10 mouse cellular contexts compared by ENCODE assay signal in the genomic region with DNA sequence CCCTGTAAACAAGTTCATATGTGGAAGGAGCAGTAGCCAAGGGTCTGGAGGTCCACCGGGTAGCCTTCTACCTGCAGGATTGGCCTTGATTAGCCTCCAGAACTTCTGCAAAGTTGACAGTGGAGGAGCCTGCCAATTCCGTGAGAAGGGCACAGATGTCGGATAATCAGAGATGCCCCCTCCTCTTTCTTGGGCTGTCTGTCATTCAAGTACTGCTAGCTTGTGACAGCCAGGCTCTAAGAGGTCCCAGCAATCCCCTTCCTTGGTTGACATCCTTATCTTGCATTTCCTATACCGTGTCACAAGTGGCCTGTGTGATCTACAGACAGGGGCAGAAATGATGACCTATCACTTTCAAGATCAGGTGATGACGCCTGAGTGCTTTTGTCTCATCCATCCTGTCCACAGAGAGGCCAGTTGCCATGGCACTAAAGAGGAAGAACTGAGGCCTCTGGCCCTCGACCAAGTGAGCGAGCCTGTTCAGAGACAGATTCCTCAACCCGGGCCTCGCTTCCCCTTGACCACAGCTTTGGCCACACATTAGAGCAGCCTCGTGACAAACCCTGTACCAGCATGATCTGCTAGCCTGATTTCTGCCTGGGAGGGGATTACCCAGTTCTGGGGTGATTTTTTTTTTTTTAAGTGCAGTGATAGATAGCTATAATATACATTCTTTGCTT. TPM values are rescaled to one million over a fixed set of nuclear protein-coding genes. Genes with fewer than 3 reads are reported as not detected.
DNase-seq lines count a peak whose midpoint lies in the region; ATAC-seq and TF ChIP-seq lines count a peak whose summit lies in the region.
"Had no signal": no experiment of that assay in that cellular context is flagged by ENCODE, and none has a peak within 500 bp of the region (broad histone marks: within the 10 kb centered on the region; RNA-seq: fewer than 3 reads in every experiment).

No protein-coding gene starts in this region.

- DNase-seq in cerebellum, adult 9-10 months = peak; percentile 49
- DNase-seq in cerebellum, adult 11-12 months = no peak
- DNase-seq in limb, embryonic 10.5 days (ENCODE audit: low spot score) = no peak
- DNase-seq in G1E (ENCODE audit: low spot score) = no peak
- no peak for DNase-seq in frontal cortex, adult 2 months (ENCODE audit: extremely low spot score in 1 of 2, low spot score in 1 of 2)

- H3K4me2 ChIP-seq in limb, embryonic 13.5 days (replicated peaks) = no peak overlapping the region
- H3K4me2 ChIP-seq: intestine, embryonic 15.5 days; neural tube, embryonic 12.5 days had no signal

- 63% methylated on average over 10 of the region's 10 CpGs for WGBS in limb, embryonic 13.5 days
- WGBS in limb, embryonic 10.5 days = 67% methylated on average over 10 of the region's 10 CpGs

- no peak for TF ChIP-seq CTCF in G1E (IDR thresholded peaks at IDR 0.05; ENCODE audit: low read depth, low read length)

- no peaks in the 10 kb centered on the region for H3K36me3 ChIP-seq in limb, embryonic 13.5 days
- no peaks in the 10 kb centered on the region for H3K36me3 ChIP-seq in limb, embryonic 10.5 days
- no peaks in the 10 kb centered on the region for H3K36me3 ChIP-seq in G1E (replicated peaks)
- H3K36me3 ChIP-seq: intestine, embryonic 15.5 days; neural tube, embryonic 12.5 days had no signal

- ATAC-seq in limb, embryonic 13.5 days (ENCODE audit: low FRiP score, low read depth) = no peak
- ATAC-seq in G1E (ENCODE audit: extremely low read depth, insufficient number of reproducible peaks, low FRiP score, poor library complexity, severe bottlenecking) = 0 out of 2 replicates have a peak, but pooled peaks have one; percentile 9
- peak; percentile 61 for ATAC-seq in inflammation-experienced regulatory T-cells, adult 6 months
- no peak for ATAC-seq in erythroid progenitor cell, adult 5-6 weeks (replicated peaks; ENCODE audit: low FRiP score, poor library complexity, severe bottlenecking)
- ATAC-seq: intestine, embryonic 15.5 days had no signal

- H3K4me1 ChIP-seq in limb, embryonic 13.5 days = peaks cover 16% of the 10 kb centered on the region
- H3K4me1 ChIP-seq in limb, embryonic 10.5 days = peaks cover 24% of the 10 kb centered on the region
- H3K4me1 ChIP-seq in G1E (ENCODE audit: insufficient read depth, low read depth, low read length) = peaks cover 11% of the 10 kb centered on the region

- H3K4me3 ChIP-seq in limb, embryonic 13.5 days = no peak overlapping the region
- H3K4me3 ChIP-seq in limb, embryonic 10.5 days = no peak overlapping the region
- no peak overlapping the region for H3K4me3 ChIP-seq in G1E (ENCODE audit: low read depth, low read length)
- H3K4me3 ChIP-seq: intestine, embryonic 15.5 days; neural tube, embryonic 12.5 days had no signal

- no peaks in the 10 kb centered on the region for H3K9me3 ChIP-seq in limb, embryonic 13.5 days
- H3K9me3 ChIP-seq in limb, embryonic 10.5 days (replicated peaks) = no peaks in the 10 kb centered on the region
- H3K9me3 ChIP-seq in G1E (replicated peaks) = no peaks in the 10 kb centered on the region
- H3K9me3 ChIP-seq: intestine, embryonic 15.5 days; neural tube, embryonic 12.5 days had no signal

- 0 out of 2 replicates have a peak overlapping the region, but pooled peaks have one; percentile 15 for H3K9ac ChIP-seq in limb, embryonic 13.5 days
- H3K9ac ChIP-seq: intestine, embryonic 15.5 days; neural tube, embryonic 12.5 days had no signal

- H3K27ac ChIP-seq in limb, embryonic 13.5 days = no peak overlapping the region
- H3K27ac ChIP-seq in limb, embryonic 10.5 days = no peak overlapping the region
- H3K27ac ChIP-seq: intestine, embryonic 15.5 days; neural tube, embryonic 12.5 days had no signal

- H3K27me3 ChIP-seq in limb, embryonic 13.5 days = no peaks in the 10 kb centered on the region
- H3K27me3 ChIP-seq in limb, embryonic 10.5 days (ENCODE audit: low read depth, poor library complexity, severe bottlenecking) = no peaks in the 10 kb centered on the region
- peaks cover 33% of the 10 kb centered on the region for H3K27me3 ChIP-seq in G1E (ENCODE audit: insufficient read depth, low read length)
- H3K27me3 ChIP-seq: intestine, embryonic 15.5 days; neural tube, embryonic 12.5 days had no signal

RNA-seq across cellular contexts. Expression of gene Lag3, which starts 10.6 kb away (rescaled TPM):
- 1.7 and 3.1 TPM in 2 replicates for polyA plus RNA-seq in limb, embryonic 13.5 days (2015; fragmentation: Nextera tagmentation; extraction: Ambion mirVana)
- 0.88 and 1.6 TPM in 2 replicates for polyA plus RNA-seq in limb, embryonic 10.5 days (2016; fragmentation: Nextera tagmentation; extraction: Ambion mirVana)
- total RNA-seq in G1E (2014; fragmentation: Nextera tagmentation) = 0.68 TPM in 1 of 2 replicates, not detected in the other
- total RNA-seq in G1E (2017) = 0.12 TPM in 1 of 2 replicates, not detected in the other
- polyA plus RNA-seq in G1E (2012) = not detected in 2 replicates
- polyA plus RNA-seq in inflammation-experienced regulatory T-cells, adult 6 months (2017; shearing (Covaris generic)) = 10 to 100 TPM; 30.8 to 40.1 (median 38.3) TPM
- polyA plus RNA-seq in frontal cortex, adult 2 months (2012; rRNA removed) = 5.9 and 6.0 TPM in 2 replicates
- total RNA-seq in erythroid progenitor cell, adult 5-6 weeks (2015; ENCODE audit: low replicate concordance) = 1.8 TPM in 1 of 2 replicates, not detected in the other
- 0.90 TPM in 1 of 2 replicates, not detected in the other for total RNA-seq in erythroid progenitor cell, adult 5-6 weeks (2017; ENCODE audit: low replicate concordance)

RNA-seq across cellular contexts. Expression of gene Cd4, which starts 12.9 kb away (rescaled TPM):
- 0.04 and 0.15 TPM in 2 replicates for polyA plus RNA-seq in limb, embryonic 13.5 days (2015; fragmentation: Nextera tagmentation; extraction: Ambion mirVana)
- polyA plus RNA-seq in limb, embryonic 10.5 days (2016; fragmentation: Nextera tagmentation; extraction: Ambion mirVana) = not detected in 2 replicates
- not detected in 2 replicates for total RNA-seq in G1E (2014; fragmentation: Nextera tagmentation)
- total RNA-seq in G1E (2017) = 0.33 and 1.7 TPM in 2 replicates
- polyA plus RNA-seq in G1E (2012) = not detected in 2 replicates
- 100 to 1,000 TPM; 319 to 446 (median 407) TPM for polyA plus RNA-seq in inflammation-experienced regulatory T-cells, adult 6 months (2017; shearing (Covaris generic))
- 0.64 and 1.3 TPM in 2 replicates for polyA plus RNA-seq in frontal cortex, adult 2 months (2012; rRNA removed)
- total RNA-seq in erythroid progenitor cell, adult 5-6 weeks (2015; ENCODE audit: low replicate concordance) = 4.3 and 12.2 TPM in 2 replicates
- total RNA-seq in erythroid progenitor cell, adult 5-6 weeks (2017; ENCODE audit: low replicate concordance) = 5.0 and 6.8 TPM in 2 replicates

RNA-seq across cellular contexts. Expression of gene Ptms, which starts 19.0 kb away (rescaled TPM):
- polyA plus RNA-seq in limb, embryonic 13.5 days (2015; fragmentation: Nextera tagmentation; extraction: Ambion mirVana) = 303 and 321 TPM in 2 replicates
- polyA plus RNA-seq in limb, embryonic 10.5 days (2016; fragmentation: Nextera tagmentation; extraction: Ambion mirVana) = 144 and 208 TPM in 2 replicates
- total RNA-seq in G1E (2014; fragmentation: Nextera tagmentation) = 5.6 and 6.3 TPM in 2 replicates
- 84.9 and 86.4 TPM in 2 replicates for total RNA-seq in G1E (2017)
- 34.1 and 43.1 TPM in 2 replicates for polyA plus RNA-seq in G1E (2012)
- polyA plus RNA-seq in inflammation-experienced regulatory T-cells, adult 6 months (2017; shearing (Covaris generic)) = 10 to 100 TPM in 2 of 3 experiments, 1 to 10 TPM in 1; 9.5 to 15.5 (median 12.1) TPM
- polyA plus RNA-seq in frontal cortex, adult 2 months (2012; rRNA removed) = 1,541 and 1,645 TPM in 2 replicates
- total RNA-seq in erythroid progenitor cell, adult 5-6 weeks (2015; ENCODE audit: low replicate concordance) = 15.5 and 20.5 TPM in 2 replicates
- total RNA-seq in erythroid progenitor cell, adult 5-6 weeks (2017; ENCODE audit: low replicate concordance) = 7.9 and 18.6 TPM in 2 replicates

RNA-seq across cellular contexts. Expression of gene Mlf2, which starts 30.2 kb away (rescaled TPM):
- polyA plus RNA-seq in limb, embryonic 13.5 days (2015; fragmentation: Nextera tagmentation; extraction: Ambion mirVana) = 354 and 355 TPM in 2 replicates
- polyA plus RNA-seq in limb, embryonic 10.5 days (2016; fragmentation: Nextera tagmentation; extraction: Ambion mirVana) = 428 and 433 TPM in 2 replicates
- 167 and 180 TPM in 2 replicates for total RNA-seq in G1E (2014; fragmentation: Nextera tagmentation)
- total RNA-seq in G1E (2017) = 86.5 and 99.2 TPM in 2 replicates
- polyA plus RNA-seq in G1E (2012) = 269 and 293 TPM in 2 replicates
- polyA plus RNA-seq in inflammation-experienced regulatory T-cells, adult 6 months (2017; shearing (Covaris generic)) = 10 to 100 TPM; 35.6 to 70.5 (median 42.2) TPM
- 689 and 754 TPM in 2 replicates for polyA plus RNA-seq in frontal cortex, adult 2 months (2012; rRNA removed)
- total RNA-seq in erythroid progenitor cell, adult 5-6 weeks (2015; ENCODE audit: low replicate concordance) = 44.0 and 45.3 TPM in 2 replicates
- 18.5 and 42.2 TPM in 2 replicates for total RNA-seq in erythroid progenitor cell, adult 5-6 weeks (2017; ENCODE audit: low replicate concordance)

RNA-seq across cellular contexts. Expression of gene Gpr162, which starts 37.2 kb away (rescaled TPM):
- 2.9 and 3.5 TPM in 2 replicates for polyA plus RNA-seq in limb, embryonic 13.5 days (2015; fragmentation: Nextera tagmentation; extraction: Ambion mirVana)
- polyA plus RNA-seq in limb, embryonic 10.5 days (2016; fragmentation: Nextera tagmentation; extraction: Ambion mirVana) = 0.59 and 1.2 TPM in 2 replicates
- not detected in 2 replicates for total RNA-seq in G1E (2014; fragmentation: Nextera tagmentation)
- 0.22 and 0.41 TPM in 2 replicates for total RNA-seq in G1E (2017)
- not detected in 2 replicates for polyA plus RNA-seq in G1E (2012)
- polyA plus RNA-seq in inflammation-experienced regulatory T-cells, adult 6 months (2017; shearing (Covaris generic)) = under 1 TPM in 2 of 3 experiments, not detected in 1; 0.16 to 0.19 TPM
- polyA plus RNA-seq in frontal cortex, adult 2 months (2012; rRNA removed) = 190 and 200 TPM in 2 replicates
- total RNA-seq in erythroid progenitor cell, adult 5-6 weeks (2015; ENCODE audit: low replicate concordance) = not detected in 2 replicates
- total RNA-seq in erythroid progenitor cell, adult 5-6 weeks (2017; ENCODE audit: low replicate concordance) = not detected in 2 replicates

Comparison
In these comparisons a context has a peak if more than half of its experiments do, and no peak if none do; other contexts are left out.
1. ATAC-seq: peak in G1E (single experiment) and inflammation-experienced regulatory T-cells, adult 6 months (single experiment); none in limb, embryonic 13.5 days (single experiment) and erythroid progenitor cell, adult 5-6 weeks (single experiment).
2. RNA of gene Cd4, which starts 12.9 kb away (polyA plus RNA-seq): 319 to 446 TPM in inflammation-experienced regulatory T-cells, adult 6 months; 0.64 to 1.3 TPM in frontal cortex, adult 2 months, 0.04 to 0.15 TPM in limb, embryonic 13.5 days, not detected in limb, embryonic 10.5 days and not detected in G1E; every median in the first group is over 100 times any median in the second.